Mouse (Mus musculus) bone marrow, adult 2 months (tissue): ENCODE measurements at regions not wholly inside any gene's neighbourhood (a gene's known extent, or its start where the extent isn't known, plus 50 kb on each side); places are given as distances from the start of the nearest gene placed in this dataset.

ENCODE experiments used
- CTCF ChIP-seq: fragments of 200-500 bp; IDR thresholded peaks from 2 replicates; pipeline ENCODE4 v1.5.1; 2011; ENCODE audit warnings: low read length, control low read depth; ENCODE audit not compliant: control insufficient read depth, insufficient read depth
- POLR2A ChIP-seq: fragments of 200-500 bp; IDR thresholded peaks from 2 replicates; pipeline ENCODE4 v1.6.1; 2011; ENCODE audit warnings: low read depth, mild to moderate bottlenecking, control low read depth, low read length, borderline replicate concordance; ENCODE audit not compliant: control insufficient read depth

DNA sequence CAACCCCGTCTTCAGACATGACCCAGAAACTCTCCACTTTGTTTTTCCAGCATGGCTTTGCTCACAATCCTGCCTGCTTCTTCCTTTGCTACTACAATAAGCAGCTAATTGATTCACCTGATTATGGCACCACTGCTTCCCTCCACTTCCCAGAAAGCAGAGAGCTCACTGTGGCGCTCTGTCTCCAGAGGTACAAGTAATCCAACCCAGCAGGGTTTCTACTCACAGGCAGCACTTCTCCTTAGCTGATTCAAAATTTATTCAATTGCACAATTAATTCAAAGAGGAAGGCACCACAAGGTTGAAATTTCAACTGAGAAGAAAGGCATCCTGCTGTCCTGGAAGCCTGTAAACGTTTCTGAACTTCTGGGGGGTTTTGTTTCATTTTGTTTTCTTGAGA, 293.9 kb downstream of the Ptprc start:
- TF ChIP-seq CTCF (no peak), POLR2A (no peak)
